Mouse (Mus musculus): Measurements from ENCODE around the gene Maoa.

Gene Maoa

DNA sequence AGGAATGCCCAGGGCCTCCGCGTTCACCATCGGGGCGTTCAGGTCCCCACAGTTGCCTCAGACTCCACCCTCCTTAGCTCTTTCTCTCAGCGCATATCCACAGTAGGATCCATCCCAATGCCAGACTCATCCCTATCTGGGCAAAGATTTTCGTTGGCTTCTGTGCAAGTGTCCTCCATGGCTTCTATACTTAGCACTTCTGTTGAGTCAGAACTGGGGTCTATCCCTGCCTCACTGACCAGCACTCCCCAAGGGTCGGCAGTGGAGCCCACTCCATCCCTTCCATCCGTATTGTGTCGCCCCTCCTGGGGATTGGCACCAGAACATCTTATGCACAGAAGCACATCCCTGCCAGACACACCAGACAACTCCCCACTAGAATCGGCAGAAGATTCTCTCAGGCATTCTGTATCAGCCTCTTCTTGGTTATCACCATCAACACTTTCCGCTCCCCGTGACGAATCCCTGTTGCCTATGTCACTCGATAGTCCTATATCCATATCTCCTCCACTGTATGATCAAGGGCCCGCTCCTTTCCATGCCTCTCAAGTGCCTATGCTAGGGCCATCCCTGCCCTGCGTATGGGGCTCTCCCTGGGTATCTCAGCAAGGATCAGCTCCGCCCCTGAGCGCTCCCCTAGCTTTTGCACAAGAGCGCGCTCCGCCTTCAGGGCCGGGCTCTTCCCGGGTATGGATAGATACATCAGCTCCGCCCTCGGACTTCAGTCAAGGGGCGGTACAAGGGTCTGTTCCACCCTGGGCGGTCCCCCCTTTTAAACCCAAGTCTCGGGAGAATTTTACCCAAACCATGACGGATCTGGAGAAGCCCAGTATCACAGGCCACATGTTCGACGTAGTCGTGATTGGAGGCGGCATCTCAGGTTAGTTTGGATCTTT, at the start of gene Maoa:
Gene Maoa, plus strand, starts transcription at position 665 of the 896 bp plus-strand sequence.
- peak; percentile 38 to 58 for DNase-seq (ENCODE audit: low spot score in 2 of 2)

DNA sequence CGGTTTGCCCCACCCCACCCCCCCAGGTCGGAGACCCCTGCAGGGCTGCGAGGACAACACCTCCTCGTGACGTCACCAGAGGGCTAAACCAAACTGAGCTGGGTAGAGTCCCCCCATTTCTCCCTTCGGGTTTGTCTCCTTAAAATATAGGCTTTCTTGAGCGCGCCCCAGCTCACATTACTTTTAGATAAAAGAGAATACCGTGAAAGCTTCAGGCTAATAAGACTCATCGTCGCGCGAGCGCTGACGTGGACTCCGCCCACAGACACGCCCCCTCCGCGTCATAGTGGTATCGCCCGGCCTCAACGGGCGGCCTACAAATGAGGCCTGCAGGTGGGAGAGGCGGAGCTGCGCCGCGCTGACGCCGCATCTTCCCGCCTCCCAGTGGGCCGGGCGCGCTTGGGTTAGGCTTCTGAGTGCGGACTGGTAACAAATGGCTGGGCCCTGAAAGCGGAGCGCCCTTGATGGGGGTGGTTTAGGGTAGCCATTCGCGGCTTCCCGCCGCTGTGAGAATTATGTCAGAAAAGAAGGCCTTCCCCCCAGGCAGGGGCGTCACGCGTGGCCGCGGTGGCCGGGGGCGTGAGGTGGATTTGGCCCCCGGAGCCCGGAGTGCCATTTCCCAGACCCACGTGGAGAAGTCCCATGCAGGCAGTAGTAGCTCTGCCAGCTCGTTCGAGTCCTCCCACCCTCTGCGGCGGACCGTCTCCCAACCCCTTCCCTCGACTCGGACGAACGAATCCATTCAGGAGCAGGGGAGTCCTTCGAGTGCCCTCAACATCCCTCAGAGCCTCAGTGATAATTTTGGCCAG, 1.1 kb upstream of the Maoa start:
- peak; percentile 60 to 80 for DNase-seq (ENCODE audit: low spot score in 2 of 2)

DNA sequence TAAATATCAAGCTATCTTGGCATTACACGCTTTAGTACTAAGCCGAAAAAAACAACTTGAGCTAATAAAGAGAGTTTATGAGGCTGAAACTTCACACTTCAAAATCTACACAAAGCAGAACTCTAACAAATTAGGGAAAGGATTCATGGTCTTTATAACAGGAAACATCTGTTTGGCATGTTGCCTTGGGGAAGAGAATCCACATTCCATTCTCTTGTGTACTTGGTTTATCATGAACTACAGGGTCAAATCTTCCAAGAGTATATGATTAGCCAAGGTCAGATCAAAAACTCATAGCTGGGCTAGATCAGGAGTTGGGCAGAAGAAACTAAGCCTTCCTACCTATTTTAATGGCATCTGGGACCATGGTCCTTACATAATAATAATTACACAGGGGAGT, 37.0 kb downstream of the Maoa start:
- DNase-seq (ENCODE audit: low spot score in 2 of 2): no peak

DNA sequence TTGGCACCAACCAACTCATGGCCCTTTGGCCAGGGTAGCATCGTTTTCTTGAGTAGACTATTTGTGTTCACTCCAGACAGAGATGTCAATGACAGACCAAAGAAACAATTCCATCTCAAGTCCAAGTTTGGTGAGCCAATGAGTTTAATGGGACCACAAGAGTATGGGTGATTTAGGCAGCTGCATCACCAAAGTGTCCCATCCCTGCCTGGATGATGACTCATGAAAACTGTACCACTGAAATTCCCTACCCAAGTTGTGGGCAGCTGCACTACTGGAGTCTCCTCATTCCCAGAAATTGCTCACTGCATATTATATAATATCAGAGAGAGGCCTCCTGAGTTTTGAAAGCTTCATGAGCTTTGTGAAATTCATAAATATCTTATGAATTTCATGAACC, 86.6 kb downstream of the Maoa start:
- DNase-seq (ENCODE audit: low spot score in 2 of 2): no peak

DNA sequence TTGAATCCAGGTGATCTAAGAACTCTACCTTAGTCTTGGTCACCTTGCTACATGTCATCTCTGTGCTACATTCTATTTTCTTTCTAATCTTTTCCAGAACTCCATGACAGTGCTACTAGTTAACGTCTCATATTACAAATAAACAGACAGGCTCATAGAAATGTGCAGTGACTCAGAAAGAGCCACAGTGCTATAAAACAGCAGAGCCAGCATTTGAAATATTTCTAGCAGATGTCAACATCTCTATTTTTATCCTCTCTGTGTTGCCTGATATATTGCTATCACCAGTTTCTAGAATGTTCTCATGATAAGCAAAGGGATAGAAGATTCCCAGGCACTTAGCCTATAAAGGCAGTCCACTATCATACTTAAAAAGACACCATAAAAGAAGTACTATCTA, 94.5 kb downstream of the Maoa start:
- no peak for DNase-seq (ENCODE audit: low spot score in 2 of 2)

Measured in frontal cortex, postnatal 25 days (tissue).